Mouse (Mus musculus): ENCODE data around the gene Loxl1. TPM values are rescaled to one million over a fixed set of nuclear protein-coding genes. Genes with fewer than 3 reads are reported as not detected.

The Loxl1 gene
- polyA plus RNA-seq, 1 experiment from 2014 or later, result 36.2 TPM

DNA sequence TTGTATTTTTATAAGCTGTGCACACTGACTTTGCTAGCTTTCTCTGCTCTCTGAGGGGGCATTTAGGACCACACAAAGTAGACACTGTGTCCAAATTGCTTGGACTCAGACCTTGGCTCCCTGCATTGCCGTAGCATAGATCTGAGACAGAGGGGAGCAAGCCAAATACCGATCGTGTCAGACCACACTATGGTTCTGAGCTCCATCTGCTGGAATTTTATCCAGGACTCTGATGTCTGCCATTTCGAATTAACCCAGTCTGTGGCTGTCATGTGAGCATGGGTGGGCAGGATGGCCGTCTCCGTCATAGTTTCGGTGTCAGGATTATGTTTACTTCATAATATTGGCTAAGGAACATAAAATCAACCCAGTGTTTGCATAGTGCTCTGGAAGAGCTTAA is 29.6 kb downstream of the Loxl1 start:
- WGBS, result 53% methylated on average over 7 of the region's 7 CpGs
- H3K27me3 ChIP-seq (replicated peaks), result no peaks in the 10 kb centered on the region
- no peak overlapping the region for H3K27ac ChIP-seq
- no peak for ATAC-seq
- H3K4me1 ChIP-seq (replicated peaks), result peaks cover 4% of the 10 kb centered on the region; the same call in 1 of the 2 replicates
- no peaks in the 10 kb centered on the region for H3K36me3 ChIP-seq
- H3K9ac ChIP-seq, result no peak overlapping the region
- no peak overlapping the region for H3K4me3 ChIP-seq (replicated peaks)
- H3K4me2 ChIP-seq (replicated peaks), result no peak overlapping the region
- no peaks in the 10 kb centered on the region for H3K9me3 ChIP-seq

DNA sequence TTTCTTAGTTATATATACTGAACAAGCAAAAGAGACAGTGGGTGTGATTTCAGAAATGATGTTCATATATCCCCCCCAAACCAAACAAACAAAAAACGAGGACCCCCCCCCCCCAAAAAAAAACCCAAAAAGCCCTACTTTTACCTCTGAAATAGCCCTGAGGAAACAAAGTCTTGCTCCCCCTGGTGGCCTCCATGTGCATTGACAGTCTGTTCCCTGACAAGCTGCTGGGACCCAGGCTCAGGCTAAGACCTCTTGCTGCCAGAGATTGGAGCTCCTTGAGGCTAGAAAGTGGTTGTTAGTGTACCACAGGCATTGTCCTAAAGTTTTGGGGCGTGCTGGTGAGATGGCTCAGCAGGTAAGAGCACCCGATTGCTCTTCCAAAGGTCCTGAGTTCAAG is 31.4 kb downstream of the Loxl1 start:
- no peak overlapping the region for H3K27ac ChIP-seq
- H3K9me3 ChIP-seq, result no peaks in the 10 kb centered on the region
- H3K27me3 ChIP-seq (replicated peaks), result no peaks in the 10 kb centered on the region
- H3K4me3 ChIP-seq (replicated peaks), result no peak overlapping the region
- no peak for ATAC-seq
- H3K4me1 ChIP-seq (replicated peaks), result peaks cover 4% of the 10 kb centered on the region; the same call in 1 of the 2 replicates
- no peaks in the 10 kb centered on the region for H3K36me3 ChIP-seq
- no peak overlapping the region for H3K4me2 ChIP-seq (replicated peaks)
- 61% methylated on average over 3 of the region's 3 CpGs for WGBS
- H3K9ac ChIP-seq, result no peak overlapping the region

DNA sequence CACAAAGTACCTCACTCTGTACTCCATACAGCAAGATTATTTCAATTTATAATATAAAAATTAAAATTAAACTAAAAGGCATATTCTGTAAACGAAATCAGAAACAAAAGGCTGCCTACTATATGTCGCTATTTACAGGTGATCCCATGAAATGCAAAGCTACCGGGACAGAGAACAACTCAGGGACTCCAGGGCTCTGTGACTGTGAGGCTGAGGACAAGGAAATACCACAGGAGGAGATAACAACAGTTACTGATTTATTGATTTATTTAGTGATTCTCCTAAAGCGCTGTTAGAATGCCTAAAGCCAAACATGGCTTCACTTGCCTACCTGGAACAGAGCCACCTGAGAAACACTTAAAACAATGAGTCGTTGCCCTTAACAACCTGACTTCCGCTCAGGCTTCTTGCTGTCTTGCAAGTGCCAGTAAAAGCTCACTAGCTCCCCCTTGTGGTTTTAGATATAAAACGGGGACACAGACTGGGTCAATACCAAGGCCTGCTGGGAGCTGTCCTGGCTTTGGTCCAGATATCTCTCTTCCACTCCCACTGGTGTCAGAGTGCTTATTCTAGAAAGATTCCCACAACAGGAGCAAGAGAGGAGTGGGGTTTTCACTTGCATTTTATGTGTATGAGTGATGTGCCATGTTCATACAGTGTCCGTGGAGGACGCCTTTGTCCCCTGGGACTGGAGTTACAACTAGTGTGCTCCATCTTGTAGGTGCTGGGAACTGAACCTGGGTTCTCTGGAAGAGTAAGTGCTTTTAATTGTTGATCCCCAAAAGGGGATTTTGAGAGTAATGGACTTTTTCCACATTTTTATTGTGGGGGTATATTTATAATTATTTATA is 32.5 kb downstream of the Loxl1 start:
- peak; percentile 80 for ATAC-seq
- Histone ChIP-seq H3K27ac (no peak overlapping the region), H3K4me2 (replicated peaks) (no peak overlapping the region), H3K36me3 (no peaks in the 10 kb centered on the region), H3K9me3 (no peaks in the 10 kb centered on the region), H3K4me1 (replicated peaks) (peaks cover 8% of the 10 kb centered on the region), H3K9ac (no peak overlapping the region), H3K27me3 (replicated peaks) (no peaks in the 10 kb centered on the region), H3K4me3 (replicated peaks) (no peak overlapping the region)
- 36% methylated on average over 9 of the region's 9 CpGs for WGBS

- Histone ChIP-seq H3K27me3 (replicated peaks) (no peaks in the 10 kb centered on the region), H3K9ac (no peak overlapping the region), H3K36me3 (no peaks in the 10 kb centered on the region), H3K4me2 (replicated peaks) (no peak overlapping the region), H3K9me3 (no peaks in the 10 kb centered on the region), H3K27ac (0 out of 2 replicates have a peak overlapping the region, but pooled peaks have one; percentile 36), H3K4me3 (replicated peaks) (no peak overlapping the region), H3K4me1 (replicated peaks) (peaks cover 13% of the 10 kb centered on the region)
- 55% methylated on average over 5 of the region's 5 CpGs for WGBS
- peak; percentile 75 for ATAC-seq
Measured at GRCm38 (mm10) chr9:58279780-58280179, 33.2 kb downstream of the Loxl1 start.

GRCm38 (mm10) chr9:58278821-58279723 is 33.9 kb downstream of the Loxl1 start:
- ATAC-seq, result no peak
- H3K4me2 ChIP-seq (replicated peaks), result no peak overlapping the region
- peaks cover 13% of the 10 kb centered on the region for H3K4me1 ChIP-seq (replicated peaks)
- H3K9ac ChIP-seq, result no peak overlapping the region
- 0 out of 2 replicates have a peak overlapping the region, but pooled peaks have one; percentile 36 for H3K27ac ChIP-seq
- H3K27me3 ChIP-seq (replicated peaks), result no peaks in the 10 kb centered on the region
- no peaks in the 10 kb centered on the region for H3K9me3 ChIP-seq
- H3K4me3 ChIP-seq (replicated peaks), result no peak overlapping the region
- no peaks in the 10 kb centered on the region for H3K36me3 ChIP-seq
- WGBS, result 72% methylated on average over 4 of the region's 4 CpGs

GRCm38 (mm10) chr9:58278313-58278712 is 34.7 kb downstream of the Loxl1 start:
- WGBS, result 89% methylated on average over 4 of the region's 4 CpGs

GRCm38 (mm10) chr9:58276346-58276745 is 36.6 kb downstream of the Loxl1 start:
- no peak overlapping the region for H3K9ac ChIP-seq
- H3K27ac ChIP-seq, result no peak overlapping the region
- no peak overlapping the region for H3K4me2 ChIP-seq (replicated peaks)
- peaks cover 13% of the 10 kb centered on the region for H3K4me1 ChIP-seq (replicated peaks)
- no peak for ATAC-seq
- H3K9me3 ChIP-seq, result no peaks in the 10 kb centered on the region
- no peaks in the 10 kb centered on the region for H3K27me3 ChIP-seq (replicated peaks)
- 65% methylated on average over 5 of the region's 5 CpGs for WGBS
- no peaks in the 10 kb centered on the region for H3K36me3 ChIP-seq
- H3K4me3 ChIP-seq (replicated peaks), result no peak overlapping the region

More at GRCm38 (mm10) chr9:58278313-58278712, 34.7 kb downstream of the Loxl1 start:
- no peaks in the 10 kb centered on the region for H3K9me3 ChIP-seq
- no peak overlapping the region for H3K27ac ChIP-seq
- H3K9ac ChIP-seq, result no peak overlapping the region
- H3K4me3 ChIP-seq (replicated peaks), result no peak overlapping the region
- no peak overlapping the region for H3K4me2 ChIP-seq (replicated peaks)
- H3K36me3 ChIP-seq, result no peaks in the 10 kb centered on the region
- ATAC-seq, result no peak
- peaks cover 13% of the 10 kb centered on the region for H3K4me1 ChIP-seq (replicated peaks)
- no peaks in the 10 kb centered on the region for H3K27me3 ChIP-seq (replicated peaks)

DNA sequence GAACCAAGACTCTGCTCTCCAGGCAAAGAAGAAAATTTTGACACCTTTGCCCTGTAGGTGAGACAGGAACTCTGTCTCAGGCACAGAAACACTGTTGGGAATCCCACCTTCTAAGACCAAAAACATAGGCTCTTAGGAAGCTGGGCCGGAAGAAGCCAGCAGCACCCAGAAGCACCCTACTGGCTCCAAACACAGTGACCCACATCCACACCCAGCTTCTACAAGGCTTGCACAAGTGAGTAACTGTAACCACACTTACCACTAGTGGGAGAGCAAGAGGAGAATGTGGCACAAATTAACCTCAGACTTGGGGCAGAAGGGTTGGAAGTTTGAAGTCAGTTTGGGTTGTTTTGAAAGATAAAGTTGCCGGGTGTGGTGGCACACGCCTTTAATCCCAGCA is 37.2 kb downstream of the Loxl1 start:
- peak overlapping the region; percentile 48 for H3K27ac ChIP-seq
- ATAC-seq, result no peak
- H3K4me3 ChIP-seq (replicated peaks), result no peak overlapping the region
- H3K36me3 ChIP-seq, result no peaks in the 10 kb centered on the region
- H3K4me1 ChIP-seq (replicated peaks), result peaks cover 13% of the 10 kb centered on the region
- no peaks in the 10 kb centered on the region for H3K27me3 ChIP-seq (replicated peaks)
- 78% methylated on average over 3 of the region's 3 CpGs for WGBS
- no peaks in the 10 kb centered on the region for H3K9me3 ChIP-seq
- no peak overlapping the region for H3K9ac ChIP-seq
- H3K4me2 ChIP-seq (replicated peaks), result 0 out of 2 replicates have a peak overlapping the region, but pooled peaks have one; percentile 2

DNA sequence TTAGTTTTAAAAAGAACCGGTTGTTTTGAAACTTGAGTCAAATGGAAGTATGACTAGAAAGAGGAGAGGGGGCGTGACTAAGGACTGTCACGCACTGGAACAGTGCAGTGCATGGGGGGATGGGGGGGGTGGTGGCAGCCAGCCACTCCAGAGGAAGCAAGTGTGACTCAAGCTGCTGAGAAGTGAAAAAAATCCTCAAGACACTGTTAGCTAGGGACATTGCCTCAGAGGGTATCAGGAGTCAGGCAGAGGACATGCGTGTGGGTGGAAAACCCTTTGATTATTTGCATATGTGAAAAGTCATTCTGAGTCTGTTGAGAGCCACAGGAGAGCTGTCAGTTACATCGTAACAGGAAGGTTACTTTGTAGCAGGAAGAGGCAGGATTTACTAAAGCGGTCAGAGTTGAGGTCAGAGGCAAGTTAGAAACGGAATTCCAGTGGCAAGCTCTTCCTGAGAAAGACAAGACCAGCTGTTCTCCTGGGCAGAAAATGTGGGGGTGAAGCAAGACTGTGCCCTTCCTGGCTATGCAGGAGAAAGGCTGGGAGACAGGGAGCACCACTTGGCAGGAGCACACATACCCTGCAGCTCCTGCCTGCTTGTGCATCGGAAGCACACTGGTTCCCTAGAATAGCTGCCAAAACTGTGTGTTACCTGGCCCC is 37.7 kb downstream of the Loxl1 start:
- H3K27ac ChIP-seq, result peak overlapping the region; percentile 48
- WGBS, result 30% methylated on average over 8 of the region's 8 CpGs
- no peak overlapping the region for H3K9ac ChIP-seq
- H3K4me2 ChIP-seq (replicated peaks), result 0 out of 2 replicates have a peak overlapping the region, but pooled peaks have one; percentile 2
- peaks cover 9% of the 10 kb centered on the region for H3K4me1 ChIP-seq (replicated peaks)
- ATAC-seq, result peak; percentile 81
- H3K36me3 ChIP-seq, result no peaks in the 10 kb centered on the region
- H3K4me3 ChIP-seq (replicated peaks), result no peak overlapping the region
- H3K27me3 ChIP-seq (replicated peaks), result no peaks in the 10 kb centered on the region
- H3K9me3 ChIP-seq, result no peaks in the 10 kb centered on the region

GRCm38 (mm10) chr9:58274626-58275025 is 38.4 kb downstream of the Loxl1 start:
- no peak overlapping the region for H3K27ac ChIP-seq
- H3K4me2 ChIP-seq (replicated peaks), result no peak overlapping the region
- no peaks in the 10 kb centered on the region for H3K27me3 ChIP-seq (replicated peaks)
- no peaks in the 10 kb centered on the region for H3K36me3 ChIP-seq
- H3K4me1 ChIP-seq (replicated peaks), result peaks cover 9% of the 10 kb centered on the region
- H3K4me3 ChIP-seq (replicated peaks), result no peak overlapping the region
- no peaks in the 10 kb centered on the region for H3K9me3 ChIP-seq
- 48% methylated on average over 3 of the region's 3 CpGs for WGBS
- H3K9ac ChIP-seq, result no peak overlapping the region
- no peak for ATAC-seq

- no peak for ATAC-seq
- Histone ChIP-seq H3K4me2 (replicated peaks) (no peak overlapping the region), H3K4me3 (replicated peaks) (no peak overlapping the region), H3K27ac (no peak overlapping the region), H3K36me3 (no peaks in the 10 kb centered on the region), H3K27me3 (replicated peaks) (no peaks in the 10 kb centered on the region), H3K9me3 (no peaks in the 10 kb centered on the region), H3K9ac (no peak overlapping the region), H3K4me1 (replicated peaks) (peaks cover 9% of the 10 kb centered on the region)
- WGBS, result 86% methylated on average over 7 of the region's 7 CpGs
Measured at GRCm38 (mm10) chr9:58274101-58274604, 38.8 kb downstream of the Loxl1 start.

- Histone ChIP-seq H3K4me2 (replicated peaks) (no peak overlapping the region), H3K9ac (no peak overlapping the region), H3K9me3 (no peaks in the 10 kb centered on the region), H3K36me3 (no peaks in the 10 kb centered on the region), H3K4me3 (replicated peaks) (no peak overlapping the region), H3K27ac (no peak overlapping the region), H3K4me1 (replicated peaks) (peaks cover 9% of the 10 kb centered on the region), H3K27me3 (replicated peaks) (no peaks in the 10 kb centered on the region)
- ATAC-seq, result no peak
- 77% methylated on average over 9 of the region's 9 CpGs for WGBS
Measured at GRCm38 (mm10) chr9:58272855-58273254, 40.1 kb downstream of the Loxl1 start.
